Mouse (Mus musculus): ENCODE results near the gene Sp7. TPM values are rescaled to one million over a fixed set of nuclear protein-coding genes. Genes with fewer than 3 reads are reported as not detected.
A peak's percentile ranks its signal among the peaks of the same experiment; 100 is the strongest.

Gene Sp7
- polyA plus RNA-seq, 1 experiment from 2014 or later: 0.11 TPM

DNA sequence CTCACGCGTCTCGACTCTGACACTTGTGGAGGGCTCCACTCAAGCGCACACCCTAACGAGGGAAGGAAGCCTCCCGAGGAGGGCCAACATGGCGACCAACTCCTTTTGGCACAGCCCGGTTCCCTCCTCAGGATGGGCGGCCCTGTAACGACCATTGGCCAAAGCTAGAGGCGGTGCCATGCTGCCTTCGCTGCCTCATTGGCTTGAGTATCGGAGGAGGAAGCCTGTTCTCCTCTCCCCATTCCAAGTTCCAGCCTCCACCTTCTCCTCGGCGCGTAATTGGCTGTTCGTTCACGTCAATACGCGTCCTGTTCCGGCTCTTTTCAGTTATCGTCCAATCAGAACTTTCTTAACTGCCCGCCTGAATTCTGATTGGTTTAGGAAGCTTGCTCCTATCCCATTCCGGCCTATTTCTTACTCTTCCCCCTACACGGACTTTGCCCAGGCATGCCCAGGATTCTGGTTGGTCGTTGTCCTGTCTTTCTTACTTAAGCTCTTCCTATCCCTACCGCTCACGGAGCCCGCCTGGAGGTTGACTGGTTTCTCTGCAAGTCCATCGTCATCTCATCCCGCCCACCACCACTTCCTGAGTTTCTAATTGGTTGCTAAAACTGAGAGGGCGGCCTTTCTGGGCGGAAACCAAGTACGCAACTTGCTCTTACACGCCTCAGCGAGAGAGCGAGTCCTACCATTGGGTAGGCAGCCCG lies 38.7 kb upstream of the Sp7 start, which contains the start of gene Sp1:
Gene Sp1 (plus strand): TSS at position 655 of the 707 bp plus-strand sequence.
- peak within 1 kb of the TSS; percentile 68 for H3K4me3 ChIP-seq (ENCODE audit: low read length)
- H3K27ac ChIP-seq (ENCODE audit: low read length): peak within 1 kb of the TSS; percentile 99
- ATAC-seq (replicated peaks; ENCODE audit: extremely low read depth, insufficient read depth, low FRiP score): peak; percentile 90
- H3K4me1 ChIP-seq (ENCODE audit: control insufficient read depth, insufficient read depth, low read length): peaks cover 33% of the 10 kb centered on the region
- H3K9me3 ChIP-seq (replicated peaks; ENCODE audit: control insufficient read depth, low read length): no peaks in the 10 kb centered on the region
- peak within 1 kb of the TSS; percentile 90 for H3K9ac ChIP-seq (ENCODE audit: low read length)
- peaks cover 26% of the 10 kb centered on the region for H3K36me3 ChIP-seq (ENCODE audit: control insufficient read depth, insufficient read depth)
- H3K27me3 ChIP-seq (ENCODE audit: control insufficient read depth, insufficient read depth, low read length): no peaks in the 10 kb centered on the region
- under 1% methylated on average over 38 of the region's 38 CpGs for WGBS
- H3K4me2 ChIP-seq (ENCODE audit: low read depth, low read length): peak within 1 kb of the TSS; percentile 65

DNA sequence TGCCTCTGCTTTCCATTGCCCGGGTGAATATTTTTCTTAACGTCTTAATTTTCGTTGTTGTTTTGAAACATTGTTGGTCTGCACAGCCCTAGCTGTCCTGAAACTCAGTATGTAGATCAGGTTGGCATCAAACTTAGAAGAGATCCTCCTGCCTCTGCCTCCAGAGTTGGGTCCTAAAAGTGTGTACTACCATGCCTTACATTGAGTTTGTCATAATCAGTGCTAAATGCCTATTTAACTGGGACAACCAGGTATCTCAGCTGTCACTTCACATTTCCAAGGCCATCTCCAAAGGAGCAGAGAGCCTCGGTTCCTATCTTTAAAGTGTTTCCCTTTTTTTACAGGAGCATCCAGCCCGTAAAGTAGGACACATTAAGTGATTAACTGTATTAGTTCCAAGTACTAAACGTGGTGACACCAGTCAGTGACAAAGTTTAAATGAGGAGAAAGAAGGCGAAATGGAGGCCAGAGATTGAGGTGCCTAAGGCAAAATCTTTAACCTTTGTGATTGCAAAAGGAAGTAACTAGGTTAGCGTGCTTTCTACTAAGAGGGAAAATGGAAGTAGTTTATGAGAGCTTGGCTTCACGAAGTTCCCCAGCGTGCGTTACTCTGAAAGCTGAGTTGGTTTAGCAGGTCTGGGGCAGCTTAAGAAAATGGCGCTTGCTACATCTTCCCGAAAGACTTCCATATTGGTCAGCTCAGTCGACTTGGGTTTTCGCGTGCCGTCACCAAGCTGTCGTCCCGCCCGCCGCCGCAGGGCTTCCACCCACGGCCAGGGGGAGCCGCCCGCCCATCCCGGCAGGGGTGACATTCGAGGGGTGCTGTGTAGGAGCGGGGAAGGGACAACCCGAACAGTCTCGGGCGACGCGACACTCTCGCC lies 37.9 kb upstream of the Sp7 start:
- Histone ChIP-seq H3K27ac (ENCODE audit: low read length) (peak overlapping the region; percentile 99), H3K9me3 (replicated peaks; ENCODE audit: control insufficient read depth, low read length) (no peaks in the 10 kb centered on the region), H3K27me3 (ENCODE audit: control insufficient read depth, insufficient read depth, low read length) (no peaks in the 10 kb centered on the region), H3K4me1 (ENCODE audit: control insufficient read depth, insufficient read depth, low read length) (peaks cover 32% of the 10 kb centered on the region), H3K4me3 (ENCODE audit: low read length) (peak overlapping the region; percentile 56), H3K9ac (ENCODE audit: low read length) (peak overlapping the region; percentile 80), H3K4me2 (ENCODE audit: low read depth, low read length) (peak overlapping the region; percentile 65), H3K36me3 (ENCODE audit: control insufficient read depth, insufficient read depth) (peaks cover 18% of the 10 kb centered on the region)
- WGBS: 16% methylated on average over 34 of the region's 34 CpGs
- peak; percentile 14; the same call in 1 of the 2 replicates for ATAC-seq (replicated peaks; ENCODE audit: extremely low read depth, insufficient read depth, low FRiP score)

DNA sequence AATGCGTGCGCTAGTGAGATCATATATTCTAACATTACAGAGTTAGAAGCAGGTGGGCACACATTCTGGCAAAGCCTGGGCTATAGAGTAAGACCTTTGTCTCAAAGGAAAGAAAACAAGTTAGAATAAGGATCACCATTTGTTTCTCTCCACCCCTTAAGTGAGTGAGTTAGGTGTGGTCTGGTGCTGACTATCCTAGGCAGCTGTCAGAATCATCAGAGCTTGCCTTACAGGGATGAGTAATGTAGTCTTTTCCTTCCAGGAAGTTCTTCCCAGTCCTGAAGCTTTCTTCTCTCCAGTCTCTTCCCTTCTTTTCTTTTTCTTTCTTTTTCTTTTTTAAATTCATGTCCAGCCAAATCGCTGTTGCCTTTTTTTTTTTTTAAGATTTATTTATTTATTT lies 35.2 kb upstream of the Sp7 start:
- H3K27ac ChIP-seq (ENCODE audit: low read length): no peak overlapping the region
- no peaks in the 10 kb centered on the region for H3K27me3 ChIP-seq (ENCODE audit: control insufficient read depth, insufficient read depth, low read length)
- no peak for ATAC-seq (replicated peaks; ENCODE audit: extremely low read depth, insufficient read depth, low FRiP score)
- 93% methylated on average over 3 of the region's 3 CpGs for WGBS
- H3K9ac ChIP-seq (ENCODE audit: low read length): no peak overlapping the region
- H3K4me2 ChIP-seq (ENCODE audit: low read depth, low read length): no peak overlapping the region
- H3K9me3 ChIP-seq (replicated peaks; ENCODE audit: control insufficient read depth, low read length): no peaks in the 10 kb centered on the region
- no peaks in the 10 kb centered on the region for H3K36me3 ChIP-seq (ENCODE audit: control insufficient read depth, insufficient read depth)
- H3K4me1 ChIP-seq (ENCODE audit: control insufficient read depth, insufficient read depth, low read length): peaks cover 19% of the 10 kb centered on the region
- H3K4me3 ChIP-seq (ENCODE audit: low read length): no peak overlapping the region

DNA sequence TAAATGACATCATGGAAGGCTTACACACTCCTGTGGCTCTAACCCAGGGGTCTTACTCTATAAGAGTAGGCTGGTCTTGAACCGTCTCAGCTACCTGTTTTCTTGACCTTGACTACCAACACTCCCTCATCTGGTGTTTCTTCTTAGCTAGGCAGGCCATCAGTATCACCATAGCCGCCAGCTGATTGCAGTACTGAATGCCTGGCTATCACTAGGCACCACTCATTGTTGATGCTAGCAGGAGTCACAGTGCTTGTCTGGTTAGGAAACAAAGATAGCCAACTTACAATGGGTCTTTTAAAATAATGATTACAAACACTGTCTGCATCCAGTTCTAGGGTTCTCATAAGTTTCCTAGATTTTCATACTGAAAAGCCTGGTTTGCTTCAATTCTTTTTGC lies 34.3 kb upstream of the Sp7 start:
- ATAC-seq (replicated peaks; ENCODE audit: extremely low read depth, insufficient read depth, low FRiP score): no peak
- WGBS: 61% methylated on average over 2 of the region's 2 CpGs
- peaks cover 16% of the 10 kb centered on the region for H3K4me1 ChIP-seq (ENCODE audit: control insufficient read depth, insufficient read depth, low read length)
- H3K4me3 ChIP-seq (ENCODE audit: low read length): no peak overlapping the region
- no peaks in the 10 kb centered on the region for H3K27me3 ChIP-seq (ENCODE audit: control insufficient read depth, insufficient read depth, low read length)
- H3K27ac ChIP-seq (ENCODE audit: low read length): no peak overlapping the region; the same call in 1 of the 2 replicates
- no peak overlapping the region for H3K4me2 ChIP-seq (ENCODE audit: low read depth, low read length)
- no peaks in the 10 kb centered on the region for H3K36me3 ChIP-seq (ENCODE audit: control insufficient read depth, insufficient read depth)
- no peaks in the 10 kb centered on the region for H3K9me3 ChIP-seq (replicated peaks; ENCODE audit: control insufficient read depth, low read length)
- no peak overlapping the region for H3K9ac ChIP-seq (ENCODE audit: low read length)

DNA sequence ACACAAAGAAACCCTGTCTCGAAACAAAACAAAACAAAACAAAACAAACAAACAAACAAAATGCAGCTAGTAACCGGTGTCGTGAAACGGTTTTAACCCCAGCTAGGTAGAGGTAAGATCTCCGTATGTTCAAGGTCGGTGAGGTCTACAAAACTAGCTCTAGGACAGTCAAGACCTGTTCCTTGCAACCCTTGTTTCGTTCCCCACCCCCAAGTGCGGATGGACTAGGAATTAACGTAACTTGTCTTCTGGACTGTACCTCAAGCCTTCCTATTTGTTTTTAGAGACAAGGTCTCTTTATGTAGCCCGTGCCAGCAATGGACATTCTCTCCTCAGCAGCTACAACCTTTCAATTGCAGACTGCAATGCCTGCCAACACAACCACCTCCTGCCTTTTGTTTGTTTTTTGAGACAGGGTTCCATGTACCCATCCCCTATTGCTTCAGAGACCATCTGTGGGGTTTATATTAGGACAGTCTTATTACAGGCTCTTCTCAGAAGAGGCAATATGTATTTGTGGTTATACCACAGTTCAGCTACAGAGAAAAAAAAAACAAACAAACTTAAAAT lies 33.6 kb upstream of the Sp7 start:
- Histone ChIP-seq H3K36me3 (ENCODE audit: control insufficient read depth, insufficient read depth) (no peaks in the 10 kb centered on the region), H3K9me3 (replicated peaks; ENCODE audit: control insufficient read depth, low read length) (no peaks in the 10 kb centered on the region), H3K4me1 (ENCODE audit: control insufficient read depth, insufficient read depth, low read length) (peaks cover 16% of the 10 kb centered on the region), H3K4me2 (ENCODE audit: low read depth, low read length) (peak overlapping the region; percentile 84; the same call in 1 of the 2 replicates), H3K9ac (ENCODE audit: low read length) (no peak overlapping the region), H3K4me3 (ENCODE audit: low read length) (no peak overlapping the region; the same call in 1 of the 2 replicates), H3K27me3 (ENCODE audit: control insufficient read depth, insufficient read depth, low read length) (no peaks in the 10 kb centered on the region), H3K27ac (ENCODE audit: low read length) (peak overlapping the region; percentile 96)
- 76% methylated on average over 10 of the region's 10 CpGs for WGBS
- ATAC-seq (replicated peaks; ENCODE audit: extremely low read depth, insufficient read depth, low FRiP score): no peak

DNA sequence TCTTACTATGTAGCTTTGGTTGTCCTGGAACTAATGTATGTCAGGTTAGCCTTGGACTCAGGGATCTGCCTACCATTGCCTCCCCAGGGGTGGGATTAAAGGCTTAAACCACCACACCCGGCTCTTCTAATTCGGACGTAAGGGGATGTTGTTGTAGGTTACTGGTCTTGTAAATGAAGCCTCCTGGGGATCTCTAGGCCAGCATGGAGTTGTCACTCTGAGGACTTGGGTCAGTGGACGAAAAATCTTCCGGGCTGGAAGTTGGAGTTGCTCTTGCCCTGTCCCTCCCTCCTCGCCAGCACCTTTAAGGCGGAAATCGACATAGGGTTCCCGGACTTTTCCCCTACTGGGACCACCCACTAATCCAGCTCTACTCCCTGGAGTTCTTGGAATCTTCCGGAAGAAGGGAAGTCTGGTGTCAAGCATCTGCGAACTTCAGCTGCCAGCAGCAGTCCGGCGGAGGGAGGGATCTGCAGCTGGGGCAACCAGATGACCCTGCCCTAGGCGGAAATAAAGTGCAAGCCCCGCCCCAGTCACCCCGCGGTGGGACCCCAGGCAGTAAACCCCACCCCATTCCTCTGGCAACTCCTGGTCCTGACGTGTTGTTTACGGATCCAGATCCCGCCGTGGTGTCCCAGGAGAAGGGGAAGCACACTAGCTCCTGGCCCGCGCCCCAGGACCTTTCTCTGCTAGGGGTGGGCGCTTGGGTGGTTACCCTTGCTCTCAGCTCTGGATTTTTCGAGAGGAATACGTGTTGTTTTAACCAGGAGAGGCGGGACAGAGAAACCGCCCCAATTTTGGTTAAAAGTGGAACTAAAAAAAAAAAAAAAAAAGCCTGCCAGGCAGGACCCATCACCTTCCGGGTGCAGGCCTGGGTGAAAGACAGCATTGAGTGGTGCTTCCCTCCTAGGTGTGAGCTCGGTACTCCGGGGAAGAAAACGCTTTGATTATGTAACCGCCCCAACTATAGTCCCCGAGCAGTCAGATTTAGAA lies 32.5 kb upstream of the Sp7 start:
- ATAC-seq (replicated peaks; ENCODE audit: extremely low read depth, insufficient read depth, low FRiP score): peak; percentile 93
- Histone ChIP-seq H3K36me3 (ENCODE audit: control insufficient read depth, insufficient read depth) (no peaks in the 10 kb centered on the region), H3K27me3 (ENCODE audit: control insufficient read depth, insufficient read depth, low read length) (no peaks in the 10 kb centered on the region), H3K27ac (ENCODE audit: low read length) (peak overlapping the region; percentile 96), H3K9me3 (replicated peaks; ENCODE audit: control insufficient read depth, low read length) (no peaks in the 10 kb centered on the region), H3K4me2 (ENCODE audit: low read depth, low read length) (peak overlapping the region; percentile 84), H3K9ac (ENCODE audit: low read length) (peak overlapping the region; percentile 83), H3K4me1 (ENCODE audit: control insufficient read depth, insufficient read depth, low read length) (peaks cover 16% of the 10 kb centered on the region), H3K4me3 (ENCODE audit: low read length) (peak overlapping the region; percentile 66)
- 3% methylated on average over 34 of the region's 34 CpGs for WGBS

DNA sequence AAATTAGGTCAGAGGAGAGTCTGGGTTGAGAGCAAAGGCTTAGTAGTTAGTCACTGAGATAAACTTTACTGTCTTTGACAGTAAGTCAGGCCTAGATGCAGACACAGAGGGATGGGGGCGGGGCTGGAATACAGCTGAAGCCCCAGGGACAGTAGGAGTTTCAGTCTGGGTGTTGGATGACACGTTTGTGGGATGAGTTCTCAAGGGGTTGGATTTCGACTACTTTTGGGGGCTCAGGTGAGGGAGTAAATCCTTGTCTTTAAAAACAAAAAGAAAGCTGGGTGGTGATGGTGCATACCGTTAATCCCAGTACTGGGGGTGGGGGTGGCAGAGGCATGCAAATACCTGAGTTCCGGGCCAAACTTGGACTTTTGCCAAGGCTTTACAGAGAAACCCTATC lies 31.6 kb upstream of the Sp7 start:
- H3K4me3 ChIP-seq (ENCODE audit: low read length): peak overlapping the region; percentile 66; the same call in 1 of the 2 replicates
- no peaks in the 10 kb centered on the region for H3K9me3 ChIP-seq (replicated peaks; ENCODE audit: control insufficient read depth, low read length)
- peak overlapping the region; percentile 84 for H3K4me2 ChIP-seq (ENCODE audit: low read depth, low read length)
- peak overlapping the region; percentile 96 for H3K27ac ChIP-seq (ENCODE audit: low read length)
- no peaks in the 10 kb centered on the region for H3K36me3 ChIP-seq (ENCODE audit: control insufficient read depth, insufficient read depth)
- ATAC-seq (replicated peaks; ENCODE audit: extremely low read depth, insufficient read depth, low FRiP score): no peak
- 36% methylated on average over 5 of the region's 5 CpGs for WGBS
- H3K27me3 ChIP-seq (ENCODE audit: control insufficient read depth, insufficient read depth, low read length): no peaks in the 10 kb centered on the region
- no peak overlapping the region; the same call in 1 of the 2 replicates for H3K9ac ChIP-seq (ENCODE audit: low read length)
- peaks cover 16% of the 10 kb centered on the region for H3K4me1 ChIP-seq (ENCODE audit: control insufficient read depth, insufficient read depth, low read length)

DNA sequence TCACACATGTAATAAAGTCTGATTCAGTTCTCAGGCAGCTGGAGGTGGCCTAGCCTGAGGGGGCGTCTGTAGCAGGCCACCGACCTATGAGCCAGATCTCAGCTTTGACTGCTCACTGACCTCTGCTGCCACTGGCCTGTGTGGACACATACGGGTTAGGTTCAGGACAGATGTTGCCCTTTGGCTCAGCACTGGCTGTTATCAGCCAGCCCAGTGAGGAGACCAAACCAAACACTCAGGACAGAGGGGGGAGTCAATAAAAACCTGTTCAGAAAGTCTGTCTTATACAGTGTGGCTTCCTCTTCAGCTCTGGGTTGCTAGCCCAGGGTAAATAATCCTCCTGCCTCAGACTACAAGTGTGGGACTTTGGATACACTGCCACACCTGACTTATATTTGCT lies 28.1 kb upstream of the Sp7 start:
- Histone ChIP-seq H3K9ac (ENCODE audit: low read length) (no peak overlapping the region), H3K27me3 (ENCODE audit: control insufficient read depth, insufficient read depth, low read length) (no peaks in the 10 kb centered on the region), H3K36me3 (ENCODE audit: control insufficient read depth, insufficient read depth) (no peaks in the 10 kb centered on the region), H3K4me3 (ENCODE audit: low read length) (no peak overlapping the region), H3K9me3 (replicated peaks; ENCODE audit: control insufficient read depth, low read length) (no peaks in the 10 kb centered on the region), H3K27ac (ENCODE audit: low read length) (peak overlapping the region; percentile 45; the same call in 1 of the 2 replicates), H3K4me2 (ENCODE audit: low read depth, low read length) (no peak overlapping the region), H3K4me1 (ENCODE audit: control insufficient read depth, insufficient read depth, low read length) (peaks cover 12% of the 10 kb centered on the region)
- 14% methylated on average over 3 of the region's 3 CpGs for WGBS
- no peak for ATAC-seq (replicated peaks; ENCODE audit: extremely low read depth, insufficient read depth, low FRiP score)

Measured in heart, embryonic 16.5 days (tissue).